Mouse (Mus musculus) midbrain, postnatal 0 days (tissue): ENCODE data around the gene Ccpg1os. TPM values are rescaled to one million over a fixed set of nuclear protein-coding genes. Genes with fewer than 3 reads are reported as not detected.

ENCODE experiments used
- ATAC-seq: fragments of 200-750 bp; cut with Nextera tagmentation; 2 replicates; pipeline ENCODE4 v1.8.0; 2017; ENCODE audit warnings: moderate number of reproducible peaks, mild to moderate bottlenecking, moderate TSS enrichment, moderate library complexity; ENCODE audit not compliant: low FRiP score
- DNase-seq: peaks from one replicate; pipeline ENCODE4 v3.0.0-alpha.2; 2015; ENCODE audit warnings: low spot score
- H3K27ac ChIP-seq: fragments of 300-500 bp; sonication (generic); 2 replicates; pipeline ENCODE4 v1.5.1; 2014; ENCODE audit warnings: low read depth, mild to moderate bottlenecking, low read length, mixed read lengths
- H3K27me3 ChIP-seq: fragments of 300-500 bp; sonication (generic); 2 replicates; pipeline ENCODE4 v1.6.1; 2014; ENCODE audit warnings: low read length, control low read depth, mixed read lengths; ENCODE audit not compliant: insufficient read depth
- H3K36me3 ChIP-seq: fragments of 300-500 bp; sonication (generic); 2 replicates; pipeline ENCODE4 v1.6.1; 2014; ENCODE audit warnings: low read length, control low read depth, mixed read lengths; ENCODE audit not compliant: insufficient read depth
- H3K4me1 ChIP-seq: fragments of 300-500 bp; sonication (generic); 2 replicates; pipeline ENCODE4 v1.6.1; 2014; ENCODE audit warnings: mild to moderate bottlenecking, control low read depth, antibody characterized with exemption, low read length, mixed read lengths; ENCODE audit not compliant: insufficient read depth
- H3K4me2 ChIP-seq: fragments of 300-500 bp; sonication (generic); 2 replicates; pipeline ENCODE4 v1.6.1; 2014; ENCODE audit warnings: low read depth, mild to moderate bottlenecking, low read length, mixed read lengths; ENCODE audit not compliant: poor library complexity, severe bottlenecking
- H3K4me3 ChIP-seq: fragments of 300-500 bp; sonication (generic); 2 replicates; pipeline ENCODE4 v1.5.1; 2014; ENCODE audit warnings: low read depth, mild to moderate bottlenecking, low read length, moderate library complexity
- H3K9ac ChIP-seq: fragments of 300-500 bp; sonication (generic); replicated peaks from 2 replicates; pipeline ENCODE4 v1.6.1; 2014; ENCODE audit warnings: mild to moderate bottlenecking, low read length, moderate library complexity, mixed read lengths; ENCODE audit not compliant: poor library complexity, severe bottlenecking
- H3K9me3 ChIP-seq: fragments of 300-500 bp; sonication (generic); 2 replicates; pipeline ENCODE4 v1.6.1; 2016; ENCODE audit warnings: low read length, control low read depth
- CTCF ChIP-seq: IDR thresholded peaks from 2 replicates; pipeline ENCODE4 v1.5.1; 2016; ENCODE audit warnings: antibody characterized with exemption, mild to moderate bottlenecking
- WGBS: fragments of 180-500 bp; shearing (Covaris S2); extraction: QIAGEN DNeasy Blood & Tissue Kit; methylation state at CpG from one replicate; pipeline ENCODE4 v1.1.7; 2014; 5-methylcytosine and 5-hydroxymethylcytosine counted together
- polyA plus RNA-seq: library from polyadenylated mRNA; unstranded; fragments of >200 nt; fragmentation: Nextera tagmentation; extraction: Ambion mirVana; gene quantifications from 2 replicates; pipeline ENCODE4 v1.2.1, GENCODE M21; 2015
- total RNA-seq: library from RNA; depleted of rRNA; stranded (reverse); fragments of >200 nt; gene quantifications from 2 replicates; pipeline ENCODE4 v1.2.3, GENCODE M21; 2014

The Ccpg1os gene
- total and polyA plus RNA-seq, 2 experiments from 2014 or later: 13.4 to 20.3 TPM

DNA sequence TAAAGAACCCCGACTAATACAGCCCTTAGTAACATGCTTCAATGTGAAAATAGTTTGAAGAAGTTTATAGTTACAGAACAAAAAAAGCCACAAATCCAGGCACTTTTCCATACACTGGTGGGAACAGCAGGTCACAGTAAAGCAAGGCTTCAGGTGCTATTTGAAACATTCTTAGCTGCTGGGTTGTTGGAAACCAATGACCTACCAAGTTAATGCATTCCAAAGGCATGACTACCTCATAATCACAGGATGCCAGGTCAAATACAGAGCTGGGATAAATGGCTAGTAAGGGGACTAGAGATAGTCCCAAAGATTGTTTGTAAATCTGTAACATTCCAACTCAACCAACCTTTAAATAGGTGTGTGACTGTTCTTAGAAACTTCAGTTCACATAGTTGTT is 9.9 kb downstream of the Ccpg1os start:
- H3K4me2 ChIP-seq: no peak overlapping the region
- H3K36me3 ChIP-seq: no peaks in the 10 kb centered on the region
- no peak for ATAC-seq
- no peaks in the 10 kb centered on the region for H3K4me1 ChIP-seq
- TF ChIP-seq CTCF: no peak
- no peak overlapping the region for H3K9ac ChIP-seq
- WGBS: 92% methylated on average over 1 of the region's 1 CpGs
- no peak for DNase-seq
- H3K27me3 ChIP-seq: no peaks in the 10 kb centered on the region
- H3K27ac ChIP-seq: no peak overlapping the region
- H3K4me3 ChIP-seq: no peak overlapping the region
- no peaks in the 10 kb centered on the region for H3K9me3 ChIP-seq

DNA sequence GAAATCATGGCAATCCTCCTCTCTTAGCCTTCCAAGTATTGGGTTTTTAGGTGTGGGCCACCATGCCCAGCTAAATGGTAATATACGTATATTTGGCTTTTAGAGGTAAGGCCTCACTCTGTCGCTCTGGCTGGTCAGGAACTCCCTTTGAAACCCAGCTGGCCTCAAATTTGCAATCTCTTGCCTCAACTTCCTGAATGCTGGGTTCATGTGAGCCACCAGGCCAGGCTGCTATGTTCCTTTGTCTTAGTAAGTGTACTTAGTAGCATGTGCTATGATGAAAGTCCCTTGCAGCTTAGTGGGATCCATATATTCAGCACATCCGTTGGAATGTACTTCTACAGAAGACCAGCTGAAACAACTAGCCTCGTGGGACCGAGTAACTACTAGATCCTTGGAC is 10.4 kb downstream of the Ccpg1os start:
- H3K36me3 ChIP-seq: no peaks in the 10 kb centered on the region
- no peak overlapping the region for H3K27ac ChIP-seq
- H3K4me1 ChIP-seq: no peaks in the 10 kb centered on the region
- H3K9ac ChIP-seq: no peak overlapping the region
- no peak for TF ChIP-seq CTCF
- no peak overlapping the region for H3K4me3 ChIP-seq
- 92% methylated on average over 5 of the region's 5 CpGs for whole genome bisulfite sequencing
- no peaks in the 10 kb centered on the region for H3K9me3 ChIP-seq
- ATAC-seq: no peak
- no peak overlapping the region for H3K4me2 ChIP-seq
- DNase-seq: no peak
- no peaks in the 10 kb centered on the region for H3K27me3 ChIP-seq

DNA sequence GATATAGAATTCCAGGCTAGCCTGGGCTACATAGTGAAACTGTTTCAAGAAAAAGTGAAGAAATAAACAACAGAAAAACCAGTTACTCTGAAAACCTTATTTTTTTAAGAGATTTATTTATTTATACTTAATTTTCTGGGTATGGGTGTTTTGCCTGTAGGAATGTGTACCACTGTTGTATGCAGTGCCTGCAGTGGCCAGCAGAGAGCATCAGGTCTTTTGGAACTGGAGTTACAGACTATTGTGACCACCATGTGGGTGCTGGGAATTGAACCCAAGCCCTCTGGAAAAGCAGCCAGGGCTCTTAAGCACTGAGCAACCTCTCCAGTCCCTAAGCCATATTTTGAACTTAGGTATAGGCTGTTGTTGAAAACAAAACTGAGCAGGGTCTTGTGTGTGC is 12.2 kb downstream of the Ccpg1os start:
- no peak overlapping the region for H3K4me3 ChIP-seq
- H3K4me2 ChIP-seq: no peak overlapping the region
- H3K27me3 ChIP-seq: no peaks in the 10 kb centered on the region
- ATAC-seq (no peak), DNase-seq (no peak)
- no peak overlapping the region for H3K27ac ChIP-seq
- no peak for TF ChIP-seq CTCF
- H3K4me1 ChIP-seq: no peaks in the 10 kb centered on the region
- H3K9me3 ChIP-seq: no peaks in the 10 kb centered on the region
- H3K36me3 ChIP-seq: no peaks in the 10 kb centered on the region
- H3K9ac ChIP-seq: no peak overlapping the region

DNA sequence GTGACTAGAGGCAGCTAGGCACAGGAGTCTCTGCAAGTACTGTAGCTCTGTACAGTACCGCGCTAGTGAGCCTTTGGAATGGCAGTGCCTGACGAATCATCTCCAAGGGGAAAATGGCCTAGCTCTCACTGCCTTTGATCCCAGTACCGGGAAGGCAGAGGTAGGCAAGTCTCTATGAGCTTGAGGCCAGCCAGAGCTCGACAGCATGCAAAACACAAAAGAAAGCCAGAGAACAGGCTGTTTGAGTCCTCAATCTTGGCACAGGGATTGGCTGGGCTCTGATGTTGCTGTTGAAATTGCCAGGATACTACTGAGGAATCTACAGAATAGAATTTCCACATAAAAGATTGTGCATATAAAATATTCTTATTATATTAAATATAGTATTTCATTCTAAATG is 12.7 kb downstream of the Ccpg1os start:
- H3K4me1 ChIP-seq: no peaks in the 10 kb centered on the region
- no peaks in the 10 kb centered on the region for H3K36me3 ChIP-seq
- no peaks in the 10 kb centered on the region for H3K9me3 ChIP-seq
- H3K27me3 ChIP-seq: no peaks in the 10 kb centered on the region
- H3K27ac ChIP-seq: no peak overlapping the region
- H3K4me3 ChIP-seq: no peak overlapping the region
- ATAC-seq (no peak), DNase-seq (no peak)
- no peak overlapping the region for H3K4me2 ChIP-seq
- 83% methylated on average over 5 of the region's 5 CpGs for WGBS
- TF ChIP-seq CTCF: no peak
- no peak overlapping the region for H3K9ac ChIP-seq

DNA sequence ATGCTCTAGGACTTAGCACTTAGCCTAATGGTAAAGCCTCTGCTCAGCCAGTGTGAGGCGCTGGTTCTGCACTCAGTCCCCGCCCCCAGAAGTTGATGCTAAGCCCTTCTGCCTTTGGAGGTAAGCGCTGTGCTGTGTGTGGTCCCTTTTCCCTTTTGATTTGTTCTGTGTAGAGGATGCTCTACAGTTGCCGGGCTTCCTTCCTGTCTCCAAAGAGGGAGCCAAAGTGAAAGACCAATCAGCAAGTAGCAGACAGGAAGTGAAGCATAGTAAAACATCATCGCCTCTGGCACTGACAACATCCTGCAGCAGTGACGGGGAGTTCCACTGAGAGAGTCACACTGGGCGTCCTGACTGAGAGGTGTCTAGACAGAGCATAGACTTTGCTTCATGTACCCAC is 15.3 kb downstream of the Ccpg1os start:
- Histone ChIP-seq H3K27ac (no peak overlapping the region), H3K27me3 (no peaks in the 10 kb centered on the region), H3K4me2 (no peak overlapping the region), H3K4me3 (no peak overlapping the region), H3K9ac (no peak overlapping the region), H3K4me1 (no peaks in the 10 kb centered on the region), H3K36me3 (no peaks in the 10 kb centered on the region), H3K9me3 (no peaks in the 10 kb centered on the region)
- TF ChIP-seq CTCF: peak; percentile 11; the same call in 1 of the 2 replicates
- 0 out of 2 replicates have a peak, but pooled peaks have one; percentile 3 for ATAC-seq
- no peak for DNase-seq
- 70% methylated on average over 7 of the region's 7 CpGs for WGBS

DNA sequence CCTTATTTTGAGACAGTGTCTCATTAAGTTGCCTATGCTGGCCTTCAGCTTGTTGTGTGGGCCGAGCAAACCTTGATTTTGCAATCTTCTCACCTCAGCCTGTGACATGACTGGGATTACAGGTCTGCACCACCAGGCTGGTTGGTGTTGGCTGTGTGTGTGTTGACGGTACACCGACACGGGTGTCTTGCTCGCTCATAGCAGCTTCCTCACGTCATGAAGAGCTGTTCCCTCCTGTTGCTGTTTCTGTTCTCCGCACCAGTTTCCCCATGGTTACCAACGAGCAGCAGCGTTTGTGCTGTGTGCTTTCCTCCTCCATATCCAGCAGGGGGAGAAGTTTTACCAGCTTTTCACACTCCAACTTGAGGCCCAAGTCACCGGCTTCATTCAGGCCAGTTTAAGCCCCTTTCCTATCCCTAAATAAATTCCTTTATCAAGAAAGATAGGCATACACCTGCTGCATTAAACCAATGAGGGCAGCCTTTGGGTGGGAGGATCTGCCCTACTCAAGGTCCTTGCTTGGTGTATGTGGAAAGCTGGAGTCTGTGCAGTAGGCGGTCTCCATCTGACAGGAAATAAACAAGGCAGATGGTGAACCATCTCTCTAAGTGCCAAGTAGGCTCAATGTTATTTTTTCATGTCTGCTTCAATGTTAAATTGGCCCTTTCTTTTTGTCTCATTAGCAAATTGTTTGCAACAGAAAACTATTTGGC is 16.7 kb downstream of the Ccpg1os start:
- Histone ChIP-seq H3K4me3 (no peak overlapping the region), H3K4me1 (no peaks in the 10 kb centered on the region), H3K27me3 (no peaks in the 10 kb centered on the region), H3K9ac (no peak overlapping the region), H3K36me3 (no peaks in the 10 kb centered on the region), H3K9me3 (no peaks in the 10 kb centered on the region), H3K27ac (no peak overlapping the region), H3K4me2 (no peak overlapping the region)
- TF ChIP-seq CTCF: peak; percentile 83
- ATAC-seq: peak; percentile 74
- WGBS: 28% methylated on average over 11 of the region's 11 CpGs
- DNase-seq: peak; percentile 82
